Mouse (Mus musculus) stomach, embryonic 14.5 days (tissue): ENCODE measurements around the gene Celsr2. TPM values are rescaled to one million over a fixed set of nuclear protein-coding genes. Genes with fewer than 3 reads are reported as not detected.
A peak's percentile ranks its signal among the peaks of the same experiment; 100 is the strongest.

Experiments
- ATAC-seq: fragments of 200-750 bp; cut with Nextera tagmentation; 2 replicates; pipeline ENCODE4 v1.8.0; 2017; ENCODE audit warnings: low read depth, moderate TSS enrichment; ENCODE audit not compliant: insufficient number of reproducible peaks, insufficient read depth, low FRiP score
- H3K27ac ChIP-seq: fragments of 300-500 bp; sonication (generic); 2 replicates; pipeline ENCODE4 v1.5.1; 2014; ENCODE audit warnings: mild to moderate bottlenecking, low read length, moderate library complexity, mixed read lengths
- H3K27me3 ChIP-seq: fragments of 300-500 bp; sonication (generic); 2 replicates; pipeline ENCODE4 v1.6.1; 2014; ENCODE audit warnings: low read length, control low read depth, mixed read lengths; ENCODE audit not compliant: control insufficient read depth, insufficient read depth
- H3K36me3 ChIP-seq: fragments of 300-500 bp; sonication (generic); 2 replicates; pipeline ENCODE4 v1.6.1; 2014; ENCODE audit warnings: mild to moderate bottlenecking, control low read depth, low read length, moderate library complexity, mixed read lengths; ENCODE audit not compliant: control insufficient read depth, insufficient read depth
- H3K4me1 ChIP-seq: fragments of 300-500 bp; sonication (generic); 2 replicates; pipeline ENCODE4 v1.6.1; 2014; ENCODE audit warnings: low read length, control low read depth, mixed read lengths; ENCODE audit not compliant: control insufficient read depth, insufficient read depth
- H3K4me2 ChIP-seq: fragments of 300-500 bp; sonication (generic); replicated peaks from 2 replicates; pipeline ENCODE4 v1.6.1; 2014; ENCODE audit warnings: low read depth, low read length, control low read depth
- H3K4me3 ChIP-seq: fragments of 300-500 bp; sonication (generic); 2 replicates; pipeline ENCODE4 v1.5.1; 2014; ENCODE audit warnings: low read depth, low read length, control low read depth
- H3K9ac ChIP-seq: fragments of 300-500 bp; sonication (generic); replicated peaks from 2 replicates; pipeline ENCODE4 v1.6.1; 2014; ENCODE audit warnings: low read depth, mild to moderate bottlenecking, control low read depth, low read length, moderate library complexity, mixed read lengths
- H3K9me3 ChIP-seq: fragments of 300-500 bp; sonication (generic); 2 replicates; pipeline ENCODE4 v1.6.1; 2016; ENCODE audit warnings: low read depth, low read length, control low read depth; ENCODE audit not compliant: control insufficient read depth
- WGBS: fragments of 180-500 bp; shearing (Covaris S2); extraction: QIAGEN DNeasy Blood & Tissue Kit; methylation state at CpG from one replicate; pipeline ENCODE4 v1.1.7; 2014; 5-methylcytosine and 5-hydroxymethylcytosine counted together
- polyA plus RNA-seq: library from polyadenylated mRNA; unstranded; fragments of >200 nt; fragmentation: Nextera tagmentation; extraction: Ambion mirVana; gene quantifications from 2 replicates; pipeline ENCODE4 v1.2.1, GENCODE M21; 2014

Gene Celsr2
- polyA plus RNA-seq, 1 experiment from 2014 or later: 20.6 TPM

- ATAC-seq: no peak
- no peak overlapping the region for H3K9ac ChIP-seq
Observed at GRCm38 (mm10) chr3:108381945-108382875, 33.1 kb downstream of the Celsr2 start.

GRCm38 (mm10) chr3:108380695-108381094, 34.7 kb downstream of the Celsr2 start:
- Histone ChIP-seq H3K9me3 (no peaks in the 10 kb centered on the region), H3K27me3 (no peaks in the 10 kb centered on the region), H3K4me2 (no peak overlapping the region), H3K36me3 (no peaks in the 10 kb centered on the region; the same call in 1 of the 2 replicates), H3K27ac (no peak overlapping the region), H3K9ac (no peak overlapping the region), H3K4me3 (no peak overlapping the region), H3K4me1 (peaks cover 18% of the 10 kb centered on the region)
- 77% methylated on average over 6 of the region's 6 CpGs for WGBS
- no peak for ATAC-seq

More at GRCm38 (mm10) chr3:108381945-108382875, 33.1 kb downstream of the Celsr2 start:
- Histone ChIP-seq H3K36me3 (peaks cover 11% of the 10 kb centered on the region), H3K4me3 (no peak overlapping the region), H3K9me3 (no peaks in the 10 kb centered on the region), H3K4me1 (peaks cover 18% of the 10 kb centered on the region), H3K27ac (0 out of 2 replicates have a peak overlapping the region, but pooled peaks have one; percentile 39), H3K4me2 (peak overlapping the region; percentile 78; the same call in 1 of the 2 replicates), H3K27me3 (no peaks in the 10 kb centered on the region)
- WGBS: 58% methylated on average over 14 of the region's 14 CpGs

- H3K27ac ChIP-seq: no peak overlapping the region
- H3K27me3 ChIP-seq: no peaks in the 10 kb centered on the region
- peaks cover 9% of the 10 kb centered on the region for H3K4me1 ChIP-seq
- no peaks in the 10 kb centered on the region for H3K9me3 ChIP-seq
- H3K9ac ChIP-seq: no peak overlapping the region
- 82% methylated on average over 7 of the region's 7 CpGs for WGBS
- H3K36me3 ChIP-seq: no peaks in the 10 kb centered on the region
- no peak for ATAC-seq
- no peak overlapping the region for H3K4me3 ChIP-seq
- no peak overlapping the region for H3K4me2 ChIP-seq
Observed at GRCm38 (mm10) chr3:108378875-108379663, 36.3 kb downstream of the Celsr2 start.

GRCm38 (mm10) chr3:108372691-108373090, 42.7 kb downstream of the Celsr2 start:
- no peak overlapping the region for H3K4me2 ChIP-seq
- no peak for ATAC-seq
- H3K9ac ChIP-seq: no peak overlapping the region
- no peak overlapping the region for H3K27ac ChIP-seq
- no peak overlapping the region for H3K4me3 ChIP-seq
- 37% methylated on average over 3 of the region's 3 CpGs for WGBS
- no peaks in the 10 kb centered on the region for H3K4me1 ChIP-seq
- no peaks in the 10 kb centered on the region for H3K27me3 ChIP-seq
- no peaks in the 10 kb centered on the region for H3K36me3 ChIP-seq
- no peaks in the 10 kb centered on the region for H3K9me3 ChIP-seq

GRCm38 (mm10) chr3:108372274-108372673, 43.1 kb downstream of the Celsr2 start:
- ATAC-seq: no peak
- Histone ChIP-seq H3K4me3 (no peak overlapping the region), H3K27ac (no peak overlapping the region), H3K36me3 (no peaks in the 10 kb centered on the region), H3K9me3 (no peaks in the 10 kb centered on the region), H3K4me1 (no peaks in the 10 kb centered on the region), H3K4me2 (no peak overlapping the region), H3K27me3 (no peaks in the 10 kb centered on the region), H3K9ac (no peak overlapping the region)
- 64% methylated on average over 3 of the region's 3 CpGs for WGBS

GRCm38 (mm10) chr3:108368721-108369120, 46.6 kb downstream of the Celsr2 start:
- no peaks in the 10 kb centered on the region for H3K9me3 ChIP-seq
- no peaks in the 10 kb centered on the region for H3K36me3 ChIP-seq
- H3K27ac ChIP-seq: no peak overlapping the region
- no peaks in the 10 kb centered on the region for H3K27me3 ChIP-seq
- H3K9ac ChIP-seq: no peak overlapping the region
- 78% methylated on average over 5 of the region's 5 CpGs for WGBS
- no peak overlapping the region for H3K4me3 ChIP-seq
- no peaks in the 10 kb centered on the region for H3K4me1 ChIP-seq
- ATAC-seq: no peak
- H3K4me2 ChIP-seq: no peak overlapping the region

GRCm38 (mm10) chr3:108367828-108368227, 47.5 kb downstream of the Celsr2 start:
- Histone ChIP-seq H3K4me3 (no peak overlapping the region), H3K36me3 (no peaks in the 10 kb centered on the region), H3K9me3 (no peaks in the 10 kb centered on the region), H3K27me3 (no peaks in the 10 kb centered on the region), H3K9ac (no peak overlapping the region), H3K27ac (no peak overlapping the region), H3K4me2 (no peak overlapping the region), H3K4me1 (no peaks in the 10 kb centered on the region)
- no peak for ATAC-seq
- WGBS: 69% methylated on average over 3 of the region's 3 CpGs

GRCm38 (mm10) chr3:108367173-108367572, 48.2 kb downstream of the Celsr2 start:
- Histone ChIP-seq H3K9ac (no peak overlapping the region), H3K27me3 (no peaks in the 10 kb centered on the region), H3K4me3 (no peak overlapping the region), H3K4me2 (0 out of 2 replicates have a peak overlapping the region, but pooled peaks have one; percentile 10), H3K9me3 (no peaks in the 10 kb centered on the region), H3K36me3 (no peaks in the 10 kb centered on the region), H3K27ac (no peak overlapping the region), H3K4me1 (no peaks in the 10 kb centered on the region)
- no peak for ATAC-seq
- WGBS: 54% methylated on average over 9 of the region's 9 CpGs
